Mouse (Mus musculus): ENCODE measurements around the gene Dcaf7.
"Not testable (repeated sequence)": the region's sequence is repeated elsewhere in the genome, so short reads cannot be mapped to it uniquely, and the experiment has no call there.

Dcaf7 gene

GRCm38 (mm10) chr11:106036548-106037417, at the start of gene Dcaf7:
Dcaf7 (plus strand) TSS chr11:106036872.
- peak; percentile 95 to 99 for DNase-seq

GRCm38 (mm10) chr11:105987446-105987845, 49.2 kb upstream of the Dcaf7 start:
- DNase-seq, result no peak

GRCm38 (mm10) chr11:105989446-105989845, 47.2 kb upstream of the Dcaf7 start:
- DNase-seq, result no peak

GRCm38 (mm10) chr11:105990231-105990630, 46.4 kb upstream of the Dcaf7 start:
- no peak for DNase-seq

GRCm38 (mm10) chr11:105994375-105994774, 42.3 kb upstream of the Dcaf7 start, which contains the start of gene Ace3:
Ace3 (plus strand) TSS chr11:105994675.
- DNase-seq, result no peak

- no peak for DNase-seq
Measured at GRCm38 (mm10) chr11:106000062-106000461, 36.6 kb upstream of the Dcaf7 start.

- DNase-seq, result peak; percentile 36
Measured at GRCm38 (mm10) chr11:106001718-106002117, 35.0 kb upstream of the Dcaf7 start.

GRCm38 (mm10) chr11:106004576-106004975, 32.1 kb upstream of the Dcaf7 start:
- no peak for DNase-seq

- no peak for DNase-seq
Measured at GRCm38 (mm10) chr11:106005970-106006369, 30.7 kb upstream of the Dcaf7 start.

GRCm38 (mm10) chr11:106007821-106008220, 28.9 kb upstream of the Dcaf7 start, which contains the start of gene Kcnh6:
Kcnh6 (plus strand) TSS chr11:106008124.
- no peak for DNase-seq

GRCm38 (mm10) chr11:106012711-106013110, 24.0 kb upstream of the Dcaf7 start:
- no peak for DNase-seq

GRCm38 (mm10) chr11:106013556-106014225, 23.0 kb upstream of the Dcaf7 start:
- DNase-seq, result peak; percentile 40 to 51

GRCm38 (mm10) chr11:106016440-106016839, 20.2 kb upstream of the Dcaf7 start:
- DNase-seq, result no peak

- peak; percentile 23 to 44 for DNase-seq
Measured at GRCm38 (mm10) chr11:106020051-106020763, 16.5 kb upstream of the Dcaf7 start.

- DNase-seq, result no peak
Measured at GRCm38 (mm10) chr11:106025774-106026173, 10.9 kb upstream of the Dcaf7 start.

GRCm38 (mm10) chr11:106026465-106027151, 10.1 kb upstream of the Dcaf7 start:
- DNase-seq, result peak; percentile 61 to 79

GRCm38 (mm10) chr11:106027607-106028006, 9.1 kb upstream of the Dcaf7 start:
- no peak for DNase-seq

GRCm38 (mm10) chr11:106032074-106032473, 4.6 kb upstream of the Dcaf7 start:
- DNase-seq, result not testable (repeated sequence)

GRCm38 (mm10) chr11:106033491-106033919, 3.2 kb upstream of the Dcaf7 start:
- DNase-seq, result peak in 1 of 2 experiments; percentile 51

GRCm38 (mm10) chr11:106034986-106035385, 1.7 kb upstream of the Dcaf7 start:
- DNase-seq, result no peak

- peak in 1 of 2 experiments; percentile 50 for DNase-seq
Measured at GRCm38 (mm10) chr11:106037418-106037751, 713 bp downstream of the Dcaf7 start.

GRCm38 (mm10) chr11:106044349-106044748, 7.7 kb downstream of the Dcaf7 start:
- no peak for DNase-seq

- no peak for DNase-seq
Measured at GRCm38 (mm10) chr11:106045256-106045655, 8.6 kb downstream of the Dcaf7 start.

Measured in cerebellum, adult 18-20 months (tissue).